Mouse (Mus musculus): Measurements from ENCODE around the gene Gng7. TPM values are rescaled to one million over a fixed set of nuclear protein-coding genes. Genes with fewer than 3 reads are reported as not detected.

The Gng7 gene
- total and polyA plus RNA-seq, 3 experiments, result 0.24 to 0.47 TPM; not detected in 1

- TF ChIP-seq UBTF (IDR thresholded peaks at IDR 0.05; ENCODE audit: low read depth, low read length), result no peak
- peak; percentile 28; the same call in 1 of the 2 replicates for TF ChIP-seq BHLHE40 (IDR thresholded peaks at IDR 0.05; ENCODE audit: low read depth, low read length)
- TF ChIP-seq RCOR1 (conservative IDR thresholded peaks at IDR 0.05; ENCODE audit: low read depth, low read length), result no peak
- TF ChIP-seq USF2 (conservative IDR thresholded peaks at IDR 0.05; ENCODE audit: low read depth, low read length), result no peak
- no peak for TF ChIP-seq ZC3H11A (IDR thresholded peaks at IDR 0.05; ENCODE audit: low read depth, low read length)
- peak; percentile 38; the same call in 1 of the 2 replicates for TF ChIP-seq MEF2A (IDR thresholded peaks at IDR 0.05; ENCODE audit: borderline replicate concordance, low read depth, low read length)
- TF ChIP-seq ZMIZ1 (IDR thresholded peaks at IDR 0.05; ENCODE audit: low read depth, low read length), result no peak
- peak; percentile 94 for TF ChIP-seq HCFC1 (IDR thresholded peaks at IDR 0.05; ENCODE audit: low read depth, low read length)
- TF ChIP-seq MAZ (IDR thresholded peaks at IDR 0.05; ENCODE audit: low read depth, low read length), result peak; percentile 83
- peak; percentile 75 for TF ChIP-seq ELF1 (IDR thresholded peaks at IDR 0.05; ENCODE audit: low read depth, low read length)
Observed at GRCm38 (mm10) chr10:81036988-81037580, 22.3 kb upstream of the Gng7 start, which contains the start of gene Slc39a3 (continued).

- H3K27ac ChIP-seq (ENCODE audit: insufficient read depth, low read depth), result no peak overlapping the region
- no peaks in the 10 kb centered on the region for H3K79me2 ChIP-seq (replicated peaks; ENCODE audit: control insufficient read depth, extremely low read depth, insufficient read depth, poor library complexity, severe bottlenecking)
- H3K4me2 ChIP-seq (ENCODE audit: insufficient read depth, low read depth, poor library complexity, severe bottlenecking), result no peak overlapping the region
- H3K27me3 ChIP-seq (replicated peaks), result no peaks in the 10 kb centered on the region
- dilution Hi-C loops (cut with MboI; ENCODE audit: extremely low pct_ligation_motif_present, extremely low pct_unique_long_range_greater_than_20kb, low sequenced_read_pairs) (no loop called here), in situ Hi-C loops (cut with MboI; ENCODE audit: low pct_ligation_motif_present, low pct_unique_long_range_greater_than_20kb, low sequenced_read_pairs) (no loop called here)
- TF ChIP-seq MAZ (IDR thresholded peaks at IDR 0.05; ENCODE audit: low read depth, low read length), result no peak
- no peak for TF ChIP-seq NRF1 (IDR thresholded peaks at IDR 0.05; ENCODE audit: low read depth, low read length)
- TF ChIP-seq NELFE (IDR thresholded peaks at IDR 0.05; ENCODE audit: low read depth, low read length), result no peak
- TF ChIP-seq BHLHE40 (IDR thresholded peaks at IDR 0.05; ENCODE audit: low read depth, low read length), result no peak
- no peak for TF ChIP-seq USF2 (conservative IDR thresholded peaks at IDR 0.05; ENCODE audit: low read depth, low read length)
- TF ChIP-seq ZKSCAN1 (IDR thresholded peaks at IDR 0.05; ENCODE audit: borderline replicate concordance, low read depth, low read length), result no peak
- TF ChIP-seq E2F4 (IDR thresholded peaks at IDR 0.05; ENCODE audit: insufficient replicate concordance, low read depth, low read length), result no peak
- peak in 1 of 2 experiments; percentile 59; a peak in 2 of 4 replicates for TF ChIP-seq CTCF (conservative IDR thresholded peaks at IDR 0.05 in 1 of 2, IDR thresholded peaks at IDR 0.05 in 1 of 2; ENCODE audit: low read depth in 2 of 2, low read length in 2 of 2)
- TF ChIP-seq KAT2A (IDR thresholded peaks at IDR 0.05; ENCODE audit: insufficient replicate concordance, low read length), result no peak
- no peak for TF ChIP-seq CHD2 (IDR thresholded peaks at IDR 0.05; ENCODE audit: low read length)
- peak; percentile 29; the same call in 1 of the 2 replicates for TF ChIP-seq SMC3 (IDR thresholded peaks at IDR 0.05; ENCODE audit: low read depth, low read length)
- TF ChIP-seq ELF1 (IDR thresholded peaks at IDR 0.05; ENCODE audit: low read depth, low read length), result no peak
- TF ChIP-seq PAX5 (IDR thresholded peaks at IDR 0.05; ENCODE audit: low read length), result no peak
- no peak for TF ChIP-seq ZNF384 (IDR thresholded peaks at IDR 0.05; ENCODE audit: low read depth, low read length)
- no peak for TF ChIP-seq USF1 (IDR thresholded peaks at IDR 0.05; ENCODE audit: low read depth, low read length)
- TF ChIP-seq RAD21 (IDR thresholded peaks at IDR 0.05; ENCODE audit: low read depth, low read length), result peak; percentile 14
- no peak for TF ChIP-seq ZMIZ1 (IDR thresholded peaks at IDR 0.05; ENCODE audit: low read depth, low read length)
- TF ChIP-seq JUND (conservative IDR thresholded peaks at IDR 0.05; ENCODE audit: low read depth, low read length), result no peak
- no peak for TF ChIP-seq UBTF (IDR thresholded peaks at IDR 0.05; ENCODE audit: low read depth, low read length)
- no peak for TF ChIP-seq MAX (IDR thresholded peaks at IDR 0.05; ENCODE audit: low read length)
- no peak for TF ChIP-seq SIN3A (IDR thresholded peaks at IDR 0.05; ENCODE audit: low read length)
- no peak for TF ChIP-seq EP300 (IDR thresholded peaks at IDR 0.05; ENCODE audit: low read length)
- TF ChIP-seq TBP (conservative IDR thresholded peaks at IDR 0.05; ENCODE audit: low read depth, low read length), result no peak
- H3K4me1 ChIP-seq (ENCODE audit: control insufficient read depth in 1 of 2, insufficient read depth in 2 of 2), result peaks cover 0 to 5% of the 10 kb centered on the region in 2 experiments; a peak in 2 of 4 replicates
- H3K9me3 ChIP-seq (replicated peaks; ENCODE audit: low read length), result no peaks in the 10 kb centered on the region
- no peak overlapping the region for H3K4me3 ChIP-seq (replicated peaks in 1 of 3; ENCODE audit: low read depth in 2 of 3, low read length in 2 of 3, poor library complexity in 1 of 3)
- peak; percentile 49 for DNase-seq (ENCODE audit: extremely low read depth)
- no peak overlapping the region for H3K9ac ChIP-seq (ENCODE audit: insufficient read depth, low read depth)
- H3K36me3 ChIP-seq (replicated peaks in 1 of 2; ENCODE audit: control insufficient read depth in 1 of 2, insufficient read depth in 1 of 2, low read length in 1 of 2), result peaks cover 0 to 29% of the 10 kb centered on the region in 2 experiments
Observed at GRCm38 (mm10) chr10:81036251-81036650, 21.5 kb upstream of the Gng7 start.

Data from CH12.LX (cell line).